Mouse (Mus musculus) liver, embryonic 14.5 days (tissue): Measurements from ENCODE around the gene Snap25. TPM values are rescaled to one million over a fixed set of nuclear protein-coding genes. Genes with fewer than 3 reads are reported as not detected.

Source experiments
- ATAC-seq: fragments of 200-750 bp; cut with Nextera tagmentation; 2 replicates; pipeline ENCODE4 v1.8.0; 2017; ENCODE audit warnings: moderate number of reproducible peaks, mild to moderate bottlenecking, moderate library complexity; ENCODE audit not compliant: insufficient read depth
- DNase-seq, 3 experiments: peaks; one replicate each; pipeline ENCODE4 v3.0.0-alpha.2; 2012 to 2013; ENCODE audit warnings: low read depth in 3 of 3, low spot score in 3 of 3
- H3K27ac ChIP-seq: fragments of 300-500 bp; sonication (generic); 2 replicates; pipeline ENCODE4 v1.5.1; 2014; ENCODE audit warnings: moderate library complexity, mild to moderate bottlenecking, control low read depth, inconsistent platforms
- H3K27me3 ChIP-seq: fragments of 300-500 bp; sonication (generic); 2 replicates; pipeline ENCODE4 v1.6.1; 2014; ENCODE audit warnings: mild to moderate bottlenecking, low read length, moderate library complexity; ENCODE audit not compliant: control insufficient read depth, insufficient read depth
- H3K36me3 ChIP-seq: fragments of 300-500 bp; sonication (generic); replicated peaks from 2 replicates; pipeline ENCODE4 v1.6.1; 2014; ENCODE audit warnings: low read depth; ENCODE audit not compliant: control insufficient read depth, insufficient read depth
- H3K4me1 ChIP-seq, 2 experiments: fragments of 200-500 bp in 1 of 2; fragments of 300-500 bp in 1 of 2; sonication (generic) in 1 of 2; replicated peaks; 2 replicates each; pipeline ENCODE4 v1.6.1; 2012 to 2014; ENCODE audit warnings: antibody characterized with exemption in 1 of 2, inconsistent platforms in 1 of 2, low read length in 1 of 2; ENCODE audit not compliant: control insufficient read depth in 2 of 2, insufficient read depth in 2 of 2
- H3K4me2 ChIP-seq: fragments of 300-500 bp; sonication (generic); 2 replicates; pipeline ENCODE4 v1.6.1; 2014; ENCODE audit warnings: low read depth, mild to moderate bottlenecking, control low read depth, moderate library complexity
- H3K4me3 ChIP-seq, 2 experiments: fragments of 200-500 bp in 1 of 2; fragments of 300-500 bp in 1 of 2; sonication (generic) in 1 of 2; 2 replicates each; pipeline ENCODE4 v1.5.1; 2012 to 2014; ENCODE audit warnings: low read depth in 2 of 2, low read length in 2 of 2, mild to moderate bottlenecking in 2 of 2, control low read depth in 1 of 2, inconsistent platforms in 1 of 2, moderate library complexity in 1 of 2; ENCODE audit not compliant: insufficient read depth in 1 of 2
- H3K9ac ChIP-seq: fragments of 300-500 bp; sonication (generic); replicated peaks from 2 replicates; pipeline ENCODE4 v1.6.1; 2014; ENCODE audit warnings: mild to moderate bottlenecking, control low read depth, moderate library complexity
- H3K9me3 ChIP-seq: fragments of 300-500 bp; sonication (generic); 2 replicates; pipeline ENCODE4 v1.6.1; 2016; ENCODE audit warnings: low read length, mixed read lengths; ENCODE audit not compliant: control insufficient read depth
- CTCF ChIP-seq: IDR thresholded peaks from 2 replicates; pipeline ENCODE4 v1.5.1; 2016; ENCODE audit warnings: antibody characterized with exemption, low read depth, control low read depth
- EP300 ChIP-seq: IDR thresholded peaks from 2 replicates; pipeline ENCODE4 v1.6.1; 2016; ENCODE audit warnings: antibody characterized with exemption, low read depth
- WGBS: fragments of 180-500 bp; shearing (Covaris S2); extraction: QIAGEN DNeasy Blood & Tissue Kit; methylation state at CpG from one replicate; pipeline ENCODE4 v1.1.7; 2014; ENCODE audit not compliant: insufficient replicate concordance; 5-methylcytosine and 5-hydroxymethylcytosine counted together
- polyA plus RNA-seq, 2 experiments: library from polyadenylated mRNA; depleted of rRNA in 1 of 2; stranded (reverse) in 1 of 2; unstranded in 1 of 2; fragments of >200 nt; fragmentation: Nextera tagmentation in 1 of 2; extraction: Ambion mirVana in 1 of 2; gene quantifications; 2 replicates each; pipeline versions ENCODE4 v1.2.1 to v1.2.3; 2012 to 2014

The Snap25 gene
- polyA plus RNA-seq, 2 experiments, result 0.06 TPM; not detected in 1

- WGBS, result 3% methylated on average over 24 of the region's 24 CpGs
Measured at GRCm38 (mm10) chr2:136679280-136680221, 33.7 kb upstream of the Snap25 start.

GRCm38 (mm10) chr2:136682146-136682860 is 30.9 kb upstream of the Snap25 start:
- DNase-seq, result no peak
- WGBS, result 52% methylated on average over 11 of the region's 11 CpGs
- no peak overlapping the region for H3K9ac ChIP-seq

More at GRCm38 (mm10) chr2:136679280-136680221, 33.7 kb upstream of the Snap25 start:
- H3K9ac ChIP-seq, result no peak overlapping the region
- H3K9me3 ChIP-seq, result no peaks in the 10 kb centered on the region
- no peak overlapping the region for H3K27ac ChIP-seq
- H3K36me3 ChIP-seq, result no peaks in the 10 kb centered on the region
- H3K4me1 ChIP-seq, result peaks cover 0 to 2% of the 10 kb centered on the region in 2 experiments; a peak in 1 of 4 replicates
- no peak for TF ChIP-seq EP300
- no peak for TF ChIP-seq CTCF
- no peaks in the 10 kb centered on the region; the same call in none of the 2 replicates for H3K27me3 ChIP-seq
- DNase-seq (peak in 1 of 3 experiments; percentile 14), ATAC-seq (peak; percentile 57; the same call in 1 of the 2 replicates)
- peak overlapping the region; percentile 58 for H3K4me2 ChIP-seq
- peak overlapping the region; percentile 41 to 45; a peak in 3 of 4 replicates for H3K4me3 ChIP-seq

GRCm38 (mm10) chr2:136686195-136686594 is 27.1 kb upstream of the Snap25 start:
- Histone ChIP-seq H3K4me3 (no peak overlapping the region), H3K9me3 (no peaks in the 10 kb centered on the region), H3K9ac (no peak overlapping the region), H3K4me2 (no peak overlapping the region), H3K27ac (no peak overlapping the region), H3K36me3 (no peaks in the 10 kb centered on the region), H3K4me1 (peaks cover 0 to 2% of the 10 kb centered on the region in 2 experiments; a peak in 1 of 4 replicates), H3K27me3 (no peaks in the 10 kb centered on the region)
- DNase-seq, result no peak
- no peak for ATAC-seq
- 52% methylated on average over 3 of the region's 3 CpGs for WGBS
- TF ChIP-seq CTCF (no peak), EP300 (no peak)

More at GRCm38 (mm10) chr2:136682146-136682860, 30.9 kb upstream of the Snap25 start:
- peaks cover 0 to 2% of the 10 kb centered on the region in 2 experiments; a peak in 1 of 4 replicates for H3K4me1 ChIP-seq
- ATAC-seq, result no peak
- no peak overlapping the region for H3K4me2 ChIP-seq
- H3K36me3 ChIP-seq, result no peaks in the 10 kb centered on the region
- H3K27me3 ChIP-seq, result no peaks in the 10 kb centered on the region; the same call in none of the 2 replicates
- no peak overlapping the region for H3K27ac ChIP-seq
- no peak overlapping the region for H3K4me3 ChIP-seq
- no peaks in the 10 kb centered on the region for H3K9me3 ChIP-seq
- TF ChIP-seq EP300 (no peak), CTCF (no peak)

- no peak overlapping the region for H3K4me3 ChIP-seq
- no peak overlapping the region for H3K4me2 ChIP-seq
- WGBS, result 54% methylated on average over 4 of the region's 4 CpGs
- no peaks in the 10 kb centered on the region for H3K9me3 ChIP-seq
- no peaks in the 10 kb centered on the region for H3K4me1 ChIP-seq
- TF ChIP-seq EP300, result no peak
- TF ChIP-seq CTCF, result no peak
- H3K27me3 ChIP-seq, result no peaks in the 10 kb centered on the region
- ATAC-seq (no peak), DNase-seq (no peak)
- no peaks in the 10 kb centered on the region for H3K36me3 ChIP-seq
- no peak overlapping the region for H3K9ac ChIP-seq
- no peak overlapping the region for H3K27ac ChIP-seq
Measured at GRCm38 (mm10) chr2:136687316-136687715, 25.9 kb upstream of the Snap25 start.
